Mouse (Mus musculus) embryonic facial prominence, embryonic 15.5 days (tissue): Measurements from ENCODE around the gene Ttc41. TPM values are rescaled to one million over a fixed set of nuclear protein-coding genes. Genes with fewer than 3 reads are reported as not detected.

ENCODE experiments used
- ATAC-seq: fragments of 200-750 bp; cut with Nextera tagmentation; 2 replicates; pipeline ENCODE4 v1.8.0; 2017; ENCODE audit warnings: low read depth, moderate TSS enrichment; ENCODE audit not compliant: insufficient number of reproducible peaks, low FRiP score, low TSS enrichment
- H3K27ac ChIP-seq: fragments of 300-500 bp; sonication (generic); replicated peaks from 2 replicates; pipeline ENCODE4 v1.5.1; 2015; ENCODE audit warnings: mild to moderate bottlenecking, inconsistent platforms
- H3K27me3 ChIP-seq: fragments of 300-500 bp; sonication (generic); 2 replicates; pipeline ENCODE4 v1.6.1; 2015; ENCODE audit warnings: inconsistent platforms
- H3K36me3 ChIP-seq: fragments of 300-500 bp; sonication (generic); 2 replicates; pipeline ENCODE4 v1.6.1; 2015; ENCODE audit warnings: mild to moderate bottlenecking, inconsistent platforms
- H3K4me1 ChIP-seq: fragments of 300-500 bp; sonication (generic); 2 replicates; pipeline ENCODE4 v1.6.1; 2015; ENCODE audit warnings: inconsistent platforms
- H3K4me2 ChIP-seq: fragments of 300-500 bp; sonication (generic); replicated peaks from 2 replicates; pipeline ENCODE4 v1.6.1; 2015; ENCODE audit warnings: mild to moderate bottlenecking, inconsistent platforms
- H3K4me3 ChIP-seq: fragments of 300-500 bp; sonication (generic); replicated peaks from 2 replicates; pipeline ENCODE4 v1.5.1; 2015; ENCODE audit warnings: mild to moderate bottlenecking, inconsistent platforms
- H3K9ac ChIP-seq: fragments of 300-500 bp; sonication (generic); 2 replicates; pipeline ENCODE4 v1.6.1; 2015; ENCODE audit warnings: inconsistent platforms
- H3K9me3 ChIP-seq: fragments of 300-500 bp; sonication (generic); replicated peaks from 2 replicates; pipeline ENCODE4 v1.6.1; 2016; ENCODE audit warnings: inconsistent platforms
- WGBS: fragments of 180-500 bp; shearing (Covaris S2); methylation state at CpG from one replicate; pipeline ENCODE4 v1.1.7; 2015; 5-methylcytosine and 5-hydroxymethylcytosine counted together
- polyA plus RNA-seq: library from polyadenylated mRNA; unstranded; fragments of >200 nt; fragmentation: Nextera tagmentation; extraction: Ambion mirVana; gene quantifications from 2 replicates; pipeline ENCODE4 v1.2.1, GENCODE M21; 2015

Gene Ttc41
- polyA plus RNA-seq, 1 experiment from 2014 or later, result 1.3 TPM

- no peak for ATAC-seq
- H3K4me1 ChIP-seq, result no peaks in the 10 kb centered on the region; the same call in 1 of the 2 replicates
- WGBS, result 75% methylated on average over 15 of the region's 15 CpGs
- no peak overlapping the region for H3K27ac ChIP-seq
- H3K4me2 ChIP-seq, result no peak overlapping the region
- no peak overlapping the region for H3K9ac ChIP-seq
- H3K36me3 ChIP-seq, result no peaks in the 10 kb centered on the region
- no peak overlapping the region for H3K4me3 ChIP-seq
- no peaks in the 10 kb centered on the region for H3K27me3 ChIP-seq
- no peaks in the 10 kb centered on the region for H3K9me3 ChIP-seq
Measured at GRCm38 (mm10) chr10:86808013-86808758, 102.6 kb downstream of the Ttc41 start.

- ATAC-seq, result no peak
- Histone ChIP-seq H3K4me3 (no peak overlapping the region), H3K36me3 (no peaks in the 10 kb centered on the region), H3K4me2 (no peak overlapping the region), H3K9me3 (no peaks in the 10 kb centered on the region), H3K27ac (no peak overlapping the region), H3K27me3 (no peaks in the 10 kb centered on the region), H3K9ac (no peak overlapping the region), H3K4me1 (no peaks in the 10 kb centered on the region; the same call in 1 of the 2 replicates)
- 72% methylated on average over 9 of the region's 9 CpGs for WGBS
Measured at GRCm38 (mm10) chr10:86810000-86810399, 104.4 kb downstream of the Ttc41 start.

DNA sequence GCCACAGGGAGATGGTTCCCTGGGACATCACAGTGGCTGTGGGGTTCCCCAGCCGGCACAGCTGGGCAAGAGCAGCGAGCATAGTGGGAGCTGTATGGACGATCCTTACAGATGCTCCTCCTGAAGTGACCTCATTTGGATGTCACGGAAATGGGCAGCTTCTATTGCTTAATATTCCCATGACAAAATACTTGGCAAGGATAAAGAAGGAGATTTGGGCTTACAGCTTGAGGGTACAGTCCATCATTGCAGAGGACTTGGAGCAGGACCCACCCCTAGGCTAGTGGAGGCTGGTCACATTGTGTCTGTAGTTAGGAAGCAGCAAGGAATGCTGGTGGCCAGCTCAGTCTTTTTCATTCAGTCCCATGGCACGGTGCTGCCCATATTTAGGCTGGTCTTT lies 105.0 kb downstream of the Ttc41 start:
- H3K4me2 ChIP-seq, result no peak overlapping the region
- no peaks in the 10 kb centered on the region for H3K27me3 ChIP-seq
- no peak for ATAC-seq
- H3K36me3 ChIP-seq, result no peaks in the 10 kb centered on the region
- 92% methylated on average over 5 of the region's 5 CpGs for WGBS
- no peaks in the 10 kb centered on the region for H3K9me3 ChIP-seq
- H3K4me1 ChIP-seq, result no peaks in the 10 kb centered on the region; the same call in 1 of the 2 replicates
- H3K9ac ChIP-seq, result no peak overlapping the region
- H3K27ac ChIP-seq, result no peak overlapping the region
- H3K4me3 ChIP-seq, result no peak overlapping the region

DNA sequence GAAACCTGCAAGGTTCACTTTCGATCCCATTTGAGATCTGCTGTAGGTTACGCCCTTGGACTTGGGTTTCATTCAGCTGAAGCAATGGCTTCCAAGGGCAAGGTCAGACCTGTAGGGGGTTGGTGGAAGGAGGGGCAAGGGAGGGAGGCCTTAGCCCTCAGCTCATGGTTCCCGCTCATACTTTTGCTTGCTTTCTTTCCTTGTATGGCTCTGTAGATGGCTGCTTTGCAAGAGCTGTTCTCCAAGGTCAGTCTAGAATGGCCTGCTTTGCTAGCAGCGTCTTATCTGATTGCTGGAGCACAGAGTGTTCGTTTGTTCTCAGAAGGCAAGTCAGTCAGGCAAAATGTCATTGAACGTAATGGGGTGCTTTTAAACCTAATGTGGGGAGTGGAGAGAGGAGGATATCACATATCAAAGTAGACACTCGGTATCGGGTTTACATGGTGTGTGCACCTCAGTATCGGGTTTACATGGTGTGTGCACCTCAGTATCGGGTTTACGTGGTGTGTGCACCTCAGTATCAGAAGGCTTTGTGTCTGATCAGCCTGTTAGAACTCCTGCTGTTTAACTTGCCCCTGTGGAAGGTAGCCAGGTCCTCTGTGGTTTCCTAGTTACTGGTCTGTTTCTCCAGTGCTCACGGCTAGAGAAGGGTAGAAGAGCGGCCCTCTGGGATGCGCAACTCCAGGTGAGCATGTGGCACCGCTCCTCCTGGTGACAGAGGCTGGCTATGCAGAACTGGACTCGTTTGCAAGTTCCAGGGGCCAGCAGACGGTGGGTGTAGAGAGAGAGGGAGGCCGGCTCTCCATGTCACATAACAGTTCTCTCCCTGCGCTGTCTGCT lies 108.9 kb downstream of the Ttc41 start:
- H3K4me1 ChIP-seq, result peaks cover 4% of the 10 kb centered on the region
- no peak overlapping the region for H3K4me3 ChIP-seq
- H3K4me2 ChIP-seq, result no peak overlapping the region
- H3K9me3 ChIP-seq, result no peaks in the 10 kb centered on the region
- WGBS, result 52% methylated on average over 19 of the region's 19 CpGs
- H3K27ac ChIP-seq, result no peak overlapping the region
- H3K27me3 ChIP-seq, result no peaks in the 10 kb centered on the region
- no peak for ATAC-seq
- no peak overlapping the region for H3K9ac ChIP-seq
- no peaks in the 10 kb centered on the region for H3K36me3 ChIP-seq

DNA sequence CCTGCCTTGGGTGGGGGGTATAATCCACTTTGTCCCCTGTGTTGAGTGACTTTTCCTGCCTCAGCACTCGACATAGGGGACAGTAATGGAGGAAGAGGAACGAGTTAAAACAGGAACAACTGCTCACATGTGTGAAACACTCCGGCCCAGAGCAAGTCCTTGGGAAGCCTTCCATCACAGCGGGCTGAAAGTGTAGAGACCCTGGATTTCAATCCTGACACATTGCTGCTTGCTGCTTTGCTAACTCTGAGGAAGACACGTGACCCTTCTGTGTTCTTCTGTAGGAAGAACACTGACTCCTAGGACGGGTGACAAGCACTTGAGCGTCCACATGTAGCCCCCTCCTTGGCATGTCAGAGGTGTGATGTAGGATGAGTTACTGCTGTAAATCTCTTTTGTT lies 109.5 kb downstream of the Ttc41 start:
- Histone ChIP-seq H3K4me1 (peaks cover 10% of the 10 kb centered on the region), H3K27ac (no peak overlapping the region)
- ATAC-seq, result no peak

GRCm38 (mm10) chr10:86819649-86820165 lies 114.1 kb downstream of the Ttc41 start:
- no peak overlapping the region for H3K4me2 ChIP-seq
- peak overlapping the region; percentile 65 for H3K27ac ChIP-seq
- 30% methylated on average over 8 of the region's 8 CpGs for WGBS
- no peaks in the 10 kb centered on the region for H3K9me3 ChIP-seq
- H3K36me3 ChIP-seq, result no peaks in the 10 kb centered on the region
- H3K4me3 ChIP-seq, result no peak overlapping the region
- ATAC-seq, result no peak
- H3K27me3 ChIP-seq, result no peaks in the 10 kb centered on the region
- H3K4me1 ChIP-seq, result peaks cover 12% of the 10 kb centered on the region
- H3K9ac ChIP-seq, result no peak overlapping the region

More for the DNA sequence above, 109.5 kb downstream of the Ttc41 start:
- no peaks in the 10 kb centered on the region for H3K27me3 ChIP-seq
- H3K4me2 ChIP-seq, result no peak overlapping the region
- no peaks in the 10 kb centered on the region for H3K9me3 ChIP-seq
- H3K9ac ChIP-seq, result no peak overlapping the region
- no peaks in the 10 kb centered on the region for H3K36me3 ChIP-seq
- 73% methylated on average over 7 of the region's 7 CpGs for WGBS
- H3K4me3 ChIP-seq, result no peak overlapping the region

GRCm38 (mm10) chr10:86821014-86821413 lies 115.4 kb downstream of the Ttc41 start:
- ATAC-seq, result no peak
- WGBS, result 80% methylated on average over 7 of the region's 7 CpGs
- H3K9me3 ChIP-seq, result no peaks in the 10 kb centered on the region

DNA sequence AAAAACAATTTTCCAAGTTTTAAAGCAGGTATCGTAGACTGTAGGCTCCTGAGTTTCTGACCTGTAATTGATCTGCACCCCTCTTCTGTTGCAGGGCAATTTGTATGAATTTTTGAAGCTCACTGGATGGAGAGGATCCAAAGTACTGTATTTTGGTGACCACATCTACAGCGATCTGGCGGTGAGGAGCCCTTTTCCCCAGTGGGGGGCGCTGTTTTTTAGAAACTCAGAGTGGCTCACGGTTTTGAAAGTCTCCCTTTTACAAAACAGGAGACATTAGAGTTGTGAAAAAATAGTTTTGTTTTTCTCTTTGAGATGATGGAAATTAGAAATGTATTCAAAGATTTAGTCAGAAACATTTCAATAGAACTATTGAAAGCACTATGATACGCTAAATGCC lies 118.5 kb downstream of the Ttc41 start:
- Histone ChIP-seq H3K4me1 (peaks cover 12% of the 10 kb centered on the region), H3K27ac (no peak overlapping the region), H3K36me3 (0 out of 2 replicates have a peak, but pooled peaks cover 3% of the 10 kb centered on the region), H3K27me3 (no peaks in the 10 kb centered on the region), H3K4me2 (no peak overlapping the region), H3K9me3 (no peaks in the 10 kb centered on the region), H3K4me3 (no peak overlapping the region), H3K9ac (no peak overlapping the region)
- 67% methylated on average over 6 of the region's 6 CpGs for WGBS
- ATAC-seq, result no peak

More at GRCm38 (mm10) chr10:86821014-86821413, 115.4 kb downstream of the Ttc41 start:
- Histone ChIP-seq H3K27ac (no peak overlapping the region), H3K36me3 (0 out of 2 replicates have a peak, but pooled peaks cover 3% of the 10 kb centered on the region), H3K4me1 (peaks cover 12% of the 10 kb centered on the region), H3K9ac (no peak overlapping the region), H3K4me2 (no peak overlapping the region), H3K4me3 (no peak overlapping the region), H3K27me3 (no peaks in the 10 kb centered on the region)

GRCm38 (mm10) chr10:86824871-86825270 lies 119.3 kb downstream of the Ttc41 start:
- 57% methylated on average over 14 of the region's 14 CpGs for WGBS
- no peak overlapping the region for H3K9ac ChIP-seq
- H3K9me3 ChIP-seq, result no peaks in the 10 kb centered on the region
- H3K4me1 ChIP-seq, result peaks cover 4% of the 10 kb centered on the region
- H3K36me3 ChIP-seq, result 0 out of 2 replicates have a peak, but pooled peaks cover 3% of the 10 kb centered on the region
- H3K4me3 ChIP-seq, result no peak overlapping the region
- no peak for ATAC-seq
- H3K4me2 ChIP-seq, result no peak overlapping the region
- H3K27me3 ChIP-seq, result no peaks in the 10 kb centered on the region
- H3K27ac ChIP-seq, result no peak overlapping the region

GRCm38 (mm10) chr10:86825871-86826522 lies 120.4 kb downstream of the Ttc41 start:
- Histone ChIP-seq H3K4me2 (no peak overlapping the region), H3K4me3 (no peak overlapping the region), H3K9ac (no peak overlapping the region), H3K27ac (no peak overlapping the region), H3K9me3 (no peaks in the 10 kb centered on the region), H3K36me3 (0 out of 2 replicates have a peak, but pooled peaks cover 3% of the 10 kb centered on the region), H3K4me1 (no peaks in the 10 kb centered on the region), H3K27me3 (no peaks in the 10 kb centered on the region)
- 77% methylated on average over 10 of the region's 10 CpGs for WGBS
- ATAC-seq, result no peak
